Mouse (Mus musculus) ES-Bruce4 (cell line): ENCODE data around the gene Pinlyp.

ENCODE experiments used
- CTCF ChIP-seq: IDR thresholded peaks from one replicate; pipeline ENCODE4 v1.8.1; 2011; ENCODE audit warnings: low read depth, low read length
- EP300 ChIP-seq: IDR thresholded peaks from 2 replicates; pipeline ENCODE4 v1.6.1; 2011; ENCODE audit warnings: low read depth, low read length; ENCODE audit not compliant: insufficient read depth

DNA sequence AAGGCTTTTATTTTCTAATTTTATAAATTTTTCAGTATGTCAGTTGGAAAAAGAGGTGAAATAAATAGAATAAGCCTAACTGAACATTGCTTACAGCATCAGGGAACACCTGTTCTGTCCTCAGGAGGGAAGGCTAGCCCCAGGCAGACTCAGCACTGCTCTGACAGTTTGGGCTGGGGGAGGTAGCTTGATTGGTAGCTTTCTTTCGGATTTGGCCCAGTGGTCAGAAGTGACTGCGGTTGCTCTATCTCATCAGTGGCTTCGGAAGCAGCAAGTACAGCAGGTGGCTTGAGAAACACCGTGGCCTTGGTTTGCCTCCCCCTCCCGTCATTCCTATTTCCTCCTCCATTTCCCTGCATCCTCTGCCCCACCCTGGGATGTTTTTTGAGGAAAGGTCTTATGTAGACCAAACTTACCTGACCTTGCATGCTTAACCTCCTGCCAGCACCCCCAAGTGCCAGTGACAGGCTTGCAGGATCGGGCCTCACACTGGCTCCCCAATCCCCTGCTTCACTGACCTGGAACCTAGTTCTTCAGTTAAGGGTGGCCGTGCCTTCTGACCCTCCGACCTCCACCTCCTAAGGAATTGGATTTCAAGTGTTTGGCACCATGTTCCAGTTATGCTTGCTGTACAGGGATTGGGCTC, 17.4 kb upstream of the Pinlyp start:
- TF ChIP-seq CTCF (no peak), EP300 (no peak)
